Mouse (Mus musculus) intestine, embryonic 15.5 days (tissue): ENCODE measurements around the gene Snrnp70. TPM values are rescaled to one million over a fixed set of nuclear protein-coding genes. Genes with fewer than 3 reads are reported as not detected.

ENCODE experiments used
- ATAC-seq: fragments of 200-750 bp; cut with Nextera tagmentation; 2 replicates; pipeline ENCODE4 v1.8.0; 2017; ENCODE audit warnings: moderate TSS enrichment, moderate library complexity
- H3K27ac ChIP-seq: fragments of 300-500 bp; sonication (generic); 2 replicates; pipeline ENCODE4 v1.5.1; 2015; ENCODE audit warnings: mild to moderate bottlenecking, inconsistent platforms
- H3K27me3 ChIP-seq: fragments of 300-500 bp; sonication (generic); replicated peaks from 2 replicates; pipeline ENCODE4 v1.6.1; 2015; ENCODE audit warnings: inconsistent platforms
- H3K36me3 ChIP-seq: fragments of 300-500 bp; sonication (generic); 2 replicates; pipeline ENCODE4 v1.6.1; 2015; ENCODE audit warnings: inconsistent platforms
- H3K4me1 ChIP-seq: fragments of 300-500 bp; sonication (generic); replicated peaks from 2 replicates; pipeline ENCODE4 v1.6.1; 2015; ENCODE audit warnings: inconsistent platforms
- H3K4me2 ChIP-seq: fragments of 300-500 bp; sonication (generic); replicated peaks from 2 replicates; pipeline ENCODE4 v1.6.1; 2015; ENCODE audit warnings: mild to moderate bottlenecking, inconsistent platforms
- H3K4me3 ChIP-seq: fragments of 300-500 bp; sonication (generic); replicated peaks from 2 replicates; pipeline ENCODE4 v1.5.1; 2015; ENCODE audit warnings: inconsistent platforms
- H3K9ac ChIP-seq: fragments of 300-500 bp; sonication (generic); 2 replicates; pipeline ENCODE4 v1.6.1; 2015; ENCODE audit warnings: inconsistent platforms
- H3K9me3 ChIP-seq: fragments of 300-500 bp; sonication (generic); 2 replicates; pipeline ENCODE4 v1.6.1; 2016; ENCODE audit warnings: inconsistent platforms
- WGBS: fragments of 180-500 bp; shearing (Covaris S2); methylation state at CpG from one replicate; pipeline ENCODE4 v1.1.7; 2015; 5-methylcytosine and 5-hydroxymethylcytosine counted together
- polyA plus RNA-seq: library from polyadenylated mRNA; unstranded; fragments of >200 nt; fragmentation: Nextera tagmentation; extraction: Ambion mirVana; gene quantifications from 2 replicates; pipeline ENCODE4 v1.2.1, GENCODE M21; 2015

Snrnp70 gene
- 195 and 200 TPM in 2 replicates for polyA plus RNA-seq

DNA sequence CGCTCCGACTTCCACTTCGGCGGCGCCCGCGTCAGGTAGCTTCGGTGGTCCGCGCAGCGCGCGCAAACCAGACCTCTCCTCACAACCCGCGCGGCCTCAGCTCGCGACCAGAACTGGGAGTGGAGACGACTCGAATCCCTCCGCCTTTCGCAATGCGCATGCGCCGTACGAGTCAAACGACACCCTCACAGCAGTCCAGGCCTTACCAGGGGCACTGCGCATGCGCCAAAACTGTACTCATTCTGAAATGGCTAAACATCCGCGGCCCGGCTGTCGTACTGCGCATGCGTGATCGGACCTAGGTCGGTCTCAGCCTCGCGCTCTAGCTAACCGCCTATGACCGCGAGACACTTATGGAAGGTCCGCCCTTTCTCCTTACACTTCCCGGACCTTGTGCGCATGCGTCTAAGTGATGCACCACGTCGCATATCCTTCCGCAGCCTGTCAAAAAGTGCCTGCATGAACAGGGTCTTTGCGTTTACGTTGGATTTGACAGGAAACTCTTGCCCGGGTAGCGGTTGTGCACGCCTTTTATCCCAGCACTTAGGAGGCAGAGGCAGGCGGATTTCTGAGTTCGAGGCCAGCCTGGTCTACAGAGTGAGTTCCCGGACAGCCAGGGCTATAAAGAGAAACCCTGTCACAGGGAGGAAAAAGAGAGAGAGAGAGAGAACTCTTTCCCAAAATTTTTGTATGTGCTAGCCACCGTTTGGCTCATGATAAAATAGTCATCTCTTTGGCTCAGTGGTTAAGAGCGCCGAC, at the start of gene Snrnp70:
Gene Snrnp70, minus strand, starts transcription at position 165 of the 759 bp plus-strand sequence.
- H3K9me3 ChIP-seq: no peaks in the 10 kb centered on the region
- H3K4me1 ChIP-seq: peaks cover 13% of the 10 kb centered on the region
- peaks cover 9% of the 10 kb centered on the region for H3K36me3 ChIP-seq
- peak within 1 kb of the TSS; percentile 89 for H3K4me2 ChIP-seq
- H3K27me3 ChIP-seq: no peaks in the 10 kb centered on the region
- peak within 1 kb of the TSS; percentile 98 for H3K27ac ChIP-seq
- peak within 1 kb of the TSS; percentile 91 for H3K9ac ChIP-seq
- H3K4me3 ChIP-seq: peak within 1 kb of the TSS; percentile 79
- WGBS: under 1% methylated on average over 60 of the region's 60 CpGs
- peak; percentile 98 for ATAC-seq

DNA sequence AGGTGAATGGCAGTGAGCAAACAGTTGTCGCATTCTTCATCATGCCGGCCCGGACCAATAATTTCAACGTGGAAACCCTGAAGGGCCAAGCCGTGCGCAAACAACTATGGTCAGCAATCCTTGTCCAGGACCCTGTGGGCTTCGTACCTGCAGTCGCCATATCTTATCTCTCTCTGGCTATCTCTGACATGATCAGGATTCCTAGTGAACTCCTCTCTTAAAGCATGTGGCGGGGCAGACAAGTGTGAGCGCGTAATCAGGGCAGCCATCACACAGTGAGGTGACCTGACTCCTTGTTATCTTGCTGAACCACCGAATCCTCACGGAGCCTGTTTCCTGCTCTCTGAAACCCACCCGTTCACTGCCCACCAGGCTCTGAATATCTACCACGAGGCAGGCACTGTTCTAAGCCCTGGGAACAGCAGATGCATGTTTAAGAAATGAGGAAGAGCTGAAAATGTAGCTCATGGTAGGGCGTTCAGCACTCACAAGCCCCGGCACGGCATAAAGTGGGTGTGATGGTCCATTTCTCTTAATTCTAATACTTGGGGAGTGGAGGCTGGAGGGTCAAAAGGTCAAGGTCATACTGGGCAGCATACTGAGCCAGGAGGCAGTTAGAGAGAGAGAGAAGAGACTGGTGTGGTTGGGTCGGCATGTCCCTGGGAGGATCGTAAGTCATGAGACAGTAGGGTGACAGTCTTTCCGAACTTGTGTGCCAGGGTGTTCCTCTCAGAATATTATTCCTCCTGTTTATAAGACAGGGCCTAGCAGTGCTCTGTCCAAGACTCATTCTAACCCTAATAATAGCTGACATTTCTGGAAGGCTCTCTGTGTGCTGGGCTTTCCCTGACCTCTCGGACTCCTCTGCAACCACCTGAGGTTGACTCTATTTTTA, 48.2 kb upstream of the Snrnp70 start:
- ATAC-seq: no peak
- Histone ChIP-seq H3K4me3 (no peak overlapping the region), H3K4me2 (no peak overlapping the region), H3K9ac (no peak overlapping the region), H3K36me3 (peaks cover 30% of the 10 kb centered on the region), H3K4me1 (no peaks in the 10 kb centered on the region), H3K9me3 (no peaks in the 10 kb centered on the region), H3K27me3 (no peaks in the 10 kb centered on the region), H3K27ac (no peak overlapping the region)
- WGBS: 76% methylated on average over 22 of the region's 22 CpGs

GRCm38 (mm10) chr7:45437521-45438276, 42.2 kb upstream of the Snrnp70 start, which contains the start of gene Ruvbl2:
TSS of gene Ruvbl2 (minus strand) at chr7:45438096.
- H3K4me1 ChIP-seq: peaks cover 38% of the 10 kb centered on the region
- H3K4me2 ChIP-seq: peak within 1 kb of the TSS; percentile 7
- H3K36me3 ChIP-seq: 0 out of 2 replicates have a peak, but pooled peaks cover 7% of the 10 kb centered on the region
- no peaks in the 10 kb centered on the region for H3K9me3 ChIP-seq
- no peak within 1 kb of the TSS for H3K4me3 ChIP-seq
- H3K27ac ChIP-seq: no peak within 1 kb of the TSS
- WGBS: 21% methylated on average over 19 of the region's 19 CpGs
- ATAC-seq: no peak
- H3K27me3 ChIP-seq: no peaks in the 10 kb centered on the region
- no peak within 1 kb of the TSS for H3K9ac ChIP-seq

- WGBS: 40% methylated on average over 6 of the region's 6 CpGs
- Histone ChIP-seq H3K4me1 (peaks cover 39% of the 10 kb centered on the region), H3K27ac (no peak overlapping the region), H3K9me3 (no peaks in the 10 kb centered on the region), H3K4me3 (no peak overlapping the region), H3K36me3 (0 out of 2 replicates have a peak, but pooled peaks cover 7% of the 10 kb centered on the region), H3K9ac (no peak overlapping the region), H3K27me3 (no peaks in the 10 kb centered on the region), H3K4me2 (no peak overlapping the region)
- ATAC-seq: no peak
Measured at GRCm38 (mm10) chr7:45437046-45437445, 41.5 kb upstream of the Snrnp70 start.

DNA sequence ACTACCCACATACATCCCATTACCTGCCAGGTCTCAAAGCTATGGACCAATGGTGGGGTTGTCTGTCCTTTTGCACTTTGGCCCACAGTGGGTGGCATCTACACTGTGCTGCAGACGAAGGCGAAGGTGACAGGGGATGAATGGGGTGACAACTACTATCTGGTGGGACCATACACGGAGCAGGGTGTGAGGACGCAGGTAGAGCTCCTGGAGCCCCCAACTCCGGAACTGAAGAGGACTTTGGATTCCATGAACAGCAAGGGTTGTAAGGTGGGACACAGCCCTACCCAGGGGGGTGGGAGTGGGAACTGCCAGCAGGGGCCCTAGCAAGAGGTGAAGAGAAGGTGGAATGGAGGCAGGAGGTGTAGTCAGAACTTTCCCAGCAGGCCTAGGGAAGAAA, 40.9 kb upstream of the Snrnp70 start:
- no peak for ATAC-seq
- no peaks in the 10 kb centered on the region for H3K9me3 ChIP-seq
- peak overlapping the region; percentile 76 for H3K4me2 ChIP-seq
- peaks cover 39% of the 10 kb centered on the region for H3K4me1 ChIP-seq
- no peak overlapping the region for H3K4me3 ChIP-seq
- WGBS: 91% methylated on average over 5 of the region's 5 CpGs
- no peak overlapping the region for H3K27ac ChIP-seq
- no peaks in the 10 kb centered on the region for H3K27me3 ChIP-seq
- H3K36me3 ChIP-seq: 0 out of 2 replicates have a peak, but pooled peaks cover 11% of the 10 kb centered on the region
- H3K9ac ChIP-seq: no peak overlapping the region

DNA sequence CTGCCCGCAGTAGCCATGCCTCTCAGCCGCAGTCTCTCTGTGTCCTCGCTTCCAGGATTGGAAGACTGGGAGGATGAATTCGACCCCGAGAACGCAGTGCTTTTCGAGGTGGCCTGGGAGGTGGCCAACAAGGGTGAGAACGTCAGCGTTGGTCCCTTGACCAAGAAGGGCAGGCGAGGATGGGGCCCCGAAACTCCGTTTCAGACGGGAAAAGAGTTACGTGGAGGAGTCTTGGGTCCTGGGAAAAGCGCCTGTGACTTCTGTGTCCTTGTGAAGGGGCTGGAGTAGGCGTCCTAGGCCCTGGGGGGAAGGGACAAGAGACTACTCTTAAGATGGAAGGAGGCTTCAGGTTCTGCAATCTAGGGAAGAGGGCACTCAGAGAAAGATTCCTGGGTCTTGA, 39.5 kb upstream of the Snrnp70 start:
- H3K4me3 ChIP-seq: peak overlapping the region; percentile 73
- peak overlapping the region; percentile 77 for H3K9ac ChIP-seq
- peaks cover 18% of the 10 kb centered on the region for H3K36me3 ChIP-seq
- H3K4me1 ChIP-seq: peaks cover 39% of the 10 kb centered on the region
- H3K4me2 ChIP-seq: peak overlapping the region; percentile 76
- no peaks in the 10 kb centered on the region for H3K9me3 ChIP-seq
- H3K27me3 ChIP-seq: no peaks in the 10 kb centered on the region
- 2% methylated on average over 16 of the region's 16 CpGs for WGBS
- ATAC-seq: peak; percentile 16
- peak overlapping the region; percentile 81 for H3K27ac ChIP-seq

DNA sequence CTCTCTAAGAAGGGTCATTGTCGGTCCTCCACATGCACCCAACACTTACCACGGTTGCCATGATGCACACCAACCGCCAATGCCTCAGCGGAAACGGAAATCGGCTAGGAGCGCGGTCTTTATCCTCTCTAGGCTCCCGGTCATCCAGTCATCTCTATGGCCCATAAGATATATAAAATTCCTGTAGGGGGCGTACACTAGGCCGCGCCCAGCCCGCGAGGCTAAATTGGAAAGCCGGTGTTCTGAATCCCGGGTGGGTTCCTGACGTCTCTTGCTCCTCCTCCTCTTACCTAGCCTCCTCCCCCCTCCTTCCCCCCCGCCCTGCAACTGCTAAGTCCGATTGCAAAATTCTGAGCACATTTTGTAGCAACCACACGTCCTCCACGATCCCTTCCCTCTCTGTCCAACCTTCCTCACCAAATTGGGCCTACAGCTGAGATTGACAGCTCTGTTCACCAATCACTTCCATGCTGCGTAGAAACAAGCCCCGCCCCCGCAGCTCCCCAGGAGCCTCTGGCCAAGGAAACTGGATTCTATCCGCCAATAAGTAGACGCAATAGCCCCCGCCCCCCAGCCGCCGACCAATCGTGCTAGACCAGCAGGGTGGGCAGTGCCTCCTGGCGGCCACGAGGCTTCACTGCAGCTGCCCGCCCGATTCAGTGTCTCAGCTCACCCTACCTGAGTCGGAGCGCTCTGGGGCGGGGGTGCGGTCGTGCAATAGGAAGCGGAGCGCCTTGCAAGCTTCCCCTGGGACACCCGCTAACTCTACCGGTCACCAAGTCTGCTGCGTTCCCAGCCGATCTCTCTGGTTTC, 38.9 kb upstream of the Snrnp70 start, which contains the start of gene Gys1:
Gene Gys1, plus strand, starts transcription at position 642 of the 813 bp plus-strand sequence.
- H3K9me3 ChIP-seq: no peaks in the 10 kb centered on the region
- peaks cover 39% of the 10 kb centered on the region for H3K4me1 ChIP-seq
- H3K27ac ChIP-seq: peak within 1 kb of the TSS; percentile 86
- H3K36me3 ChIP-seq: peaks cover 17% of the 10 kb centered on the region
- H3K4me2 ChIP-seq: peak within 1 kb of the TSS; percentile 90
- H3K4me3 ChIP-seq: peak within 1 kb of the TSS; percentile 73
- H3K27me3 ChIP-seq: no peaks in the 10 kb centered on the region
- peak; percentile 98 for ATAC-seq
- peak within 1 kb of the TSS; percentile 80 for H3K9ac ChIP-seq
- under 1% methylated on average over 45 of the region's 45 CpGs for WGBS

DNA sequence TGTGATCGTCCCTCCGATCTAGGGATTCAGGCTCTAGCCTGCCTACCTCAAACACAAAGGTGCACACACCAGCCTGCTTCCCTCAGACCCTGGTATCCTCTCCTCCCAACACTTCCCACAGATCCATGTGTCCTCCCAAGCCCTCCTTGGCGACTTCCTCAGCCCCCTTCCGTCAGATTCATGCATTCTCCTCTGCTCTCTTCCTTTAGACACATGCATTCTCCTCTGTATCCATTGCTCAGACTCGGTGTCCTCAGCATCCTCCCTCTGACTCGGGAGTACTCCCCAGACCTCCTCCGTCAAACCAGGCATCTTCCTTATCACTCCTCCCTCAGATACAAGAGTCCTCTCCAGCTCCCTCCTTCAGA, 38.3 kb upstream of the Snrnp70 start:
- Histone ChIP-seq H3K27ac (peak overlapping the region; percentile 86), H3K4me1 (peaks cover 39% of the 10 kb centered on the region), H3K9me3 (no peaks in the 10 kb centered on the region), H3K4me3 (peak overlapping the region; percentile 73), H3K36me3 (peaks cover 22% of the 10 kb centered on the region), H3K9ac (peak overlapping the region; percentile 80), H3K27me3 (no peaks in the 10 kb centered on the region), H3K4me2 (peak overlapping the region; percentile 90)
- under 1% methylated on average over 7 of the region's 7 CpGs for WGBS
- no peak for ATAC-seq

DNA sequence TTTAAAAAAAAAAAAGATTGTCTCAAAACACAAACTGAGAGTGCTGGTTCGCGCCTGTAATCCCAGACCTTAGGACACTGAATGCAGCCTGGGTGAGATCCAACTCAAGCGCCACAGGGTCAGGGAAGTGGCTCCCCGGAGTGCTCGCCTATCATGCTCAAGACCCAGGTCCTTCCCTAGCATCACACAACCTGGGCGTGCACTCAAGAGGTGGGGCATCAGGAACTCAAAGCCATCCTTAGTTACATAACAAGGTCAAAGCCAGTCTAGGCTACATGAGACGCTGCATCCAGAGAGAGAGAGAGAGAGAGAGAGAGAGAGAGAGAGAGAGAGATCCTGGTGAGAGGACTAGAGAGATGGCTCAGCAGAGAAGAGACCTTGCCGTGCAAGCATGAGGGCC, 31.0 kb upstream of the Snrnp70 start:
- Histone ChIP-seq H3K4me2 (no peak overlapping the region), H3K9ac (no peak overlapping the region), H3K36me3 (peaks cover 56% of the 10 kb centered on the region), H3K27me3 (no peaks in the 10 kb centered on the region), H3K4me1 (no peaks in the 10 kb centered on the region), H3K9me3 (no peaks in the 10 kb centered on the region), H3K4me3 (no peak overlapping the region), H3K27ac (no peak overlapping the region)
- WGBS: 93% methylated on average over 8 of the region's 8 CpGs
- no peak for ATAC-seq

- no peaks in the 10 kb centered on the region for H3K9me3 ChIP-seq
- no peak for ATAC-seq
- 92% methylated on average over 14 of the region's 14 CpGs for WGBS
- H3K4me3 ChIP-seq: no peak overlapping the region
- H3K4me1 ChIP-seq: peaks cover 10% of the 10 kb centered on the region
- peaks cover 10% of the 10 kb centered on the region for H3K27me3 ChIP-seq
- no peak overlapping the region for H3K4me2 ChIP-seq
- H3K9ac ChIP-seq: no peak overlapping the region
- H3K36me3 ChIP-seq: peaks cover 37% of the 10 kb centered on the region
- H3K27ac ChIP-seq: no peak overlapping the region
Measured at GRCm38 (mm10) chr7:45421194-45421593, 25.7 kb upstream of the Snrnp70 start.

DNA sequence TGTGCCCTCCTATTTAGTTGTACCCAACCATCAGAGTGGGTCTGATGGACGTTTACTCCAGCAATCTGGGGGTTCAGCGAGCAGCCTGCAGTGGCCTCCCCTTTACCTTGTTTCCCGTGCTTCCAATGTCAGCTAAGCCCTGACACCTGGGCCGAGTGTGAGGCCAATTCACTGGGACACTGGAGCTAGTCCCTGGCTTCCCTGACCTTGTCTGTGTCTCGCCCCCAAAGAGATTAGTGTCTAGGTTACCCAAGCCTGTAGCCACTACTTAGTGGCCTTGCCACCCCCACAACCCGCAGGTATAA, 25.0 kb upstream of the Snrnp70 start, which contains the start of gene Lhb:
Gene Lhb, plus strand, starts transcription at position 206 of the 305 bp plus-strand sequence.
- Histone ChIP-seq H3K9ac (0 out of 2 replicates have a peak within 1 kb of the TSS, but pooled peaks have one; percentile 13), H3K4me2 (peak within 1 kb of the TSS; percentile 31; the same call in 1 of the 2 replicates), H3K36me3 (peaks cover 36% of the 10 kb centered on the region), H3K9me3 (no peaks in the 10 kb centered on the region), H3K27me3 (peaks cover 15% of the 10 kb centered on the region), H3K4me3 (no peak within 1 kb of the TSS), H3K4me1 (peaks cover 13% of the 10 kb centered on the region), H3K27ac (no peak within 1 kb of the TSS)
- WGBS: 58% methylated on average over 6 of the region's 6 CpGs
- no peak for ATAC-seq
